Mouse (Mus musculus): ENCODE data around the gene Otop3.

Gene Otop3

DNA sequence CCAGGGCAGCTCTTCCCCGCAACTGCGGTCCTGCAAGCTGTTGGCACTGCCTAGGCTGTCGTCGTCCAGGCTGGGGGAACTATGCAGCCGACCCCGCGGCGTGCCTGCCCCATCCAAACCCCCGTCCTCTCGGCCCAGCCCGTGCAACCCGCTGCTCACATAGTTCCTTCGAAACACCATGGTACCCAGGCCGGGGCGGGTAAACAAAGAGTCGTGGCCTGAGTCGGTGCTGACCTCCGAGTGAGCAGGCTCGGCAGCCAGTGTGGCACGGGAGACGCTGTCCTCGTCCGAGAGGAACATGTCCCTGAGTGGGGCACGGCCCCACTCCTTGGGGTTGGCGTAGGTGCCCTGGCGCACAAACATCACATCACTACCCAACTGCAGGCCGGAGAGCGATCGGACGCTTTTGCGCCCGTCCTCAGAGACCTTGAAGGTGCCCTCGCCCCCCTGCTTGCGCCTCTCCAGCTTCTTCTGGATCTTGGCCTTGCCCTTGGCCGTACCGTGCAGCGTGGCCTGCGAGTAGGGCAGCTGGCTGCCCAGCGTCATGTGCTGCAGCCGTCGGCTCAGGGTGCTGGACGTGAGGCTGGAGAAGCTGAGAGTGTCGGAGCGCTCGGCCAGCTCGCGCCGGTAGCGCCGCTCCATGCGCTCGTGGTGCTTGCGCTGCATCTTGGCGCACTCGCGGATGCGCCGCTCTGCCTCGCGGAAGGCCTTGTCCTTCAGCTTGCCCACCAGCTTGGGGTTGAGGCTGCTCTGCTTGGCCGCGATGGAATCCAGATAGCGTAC lies 16.1 kb upstream of the Otop3 start:
- no peak for DNase-seq (ENCODE audit: low spot score in 2 of 2)

DNA sequence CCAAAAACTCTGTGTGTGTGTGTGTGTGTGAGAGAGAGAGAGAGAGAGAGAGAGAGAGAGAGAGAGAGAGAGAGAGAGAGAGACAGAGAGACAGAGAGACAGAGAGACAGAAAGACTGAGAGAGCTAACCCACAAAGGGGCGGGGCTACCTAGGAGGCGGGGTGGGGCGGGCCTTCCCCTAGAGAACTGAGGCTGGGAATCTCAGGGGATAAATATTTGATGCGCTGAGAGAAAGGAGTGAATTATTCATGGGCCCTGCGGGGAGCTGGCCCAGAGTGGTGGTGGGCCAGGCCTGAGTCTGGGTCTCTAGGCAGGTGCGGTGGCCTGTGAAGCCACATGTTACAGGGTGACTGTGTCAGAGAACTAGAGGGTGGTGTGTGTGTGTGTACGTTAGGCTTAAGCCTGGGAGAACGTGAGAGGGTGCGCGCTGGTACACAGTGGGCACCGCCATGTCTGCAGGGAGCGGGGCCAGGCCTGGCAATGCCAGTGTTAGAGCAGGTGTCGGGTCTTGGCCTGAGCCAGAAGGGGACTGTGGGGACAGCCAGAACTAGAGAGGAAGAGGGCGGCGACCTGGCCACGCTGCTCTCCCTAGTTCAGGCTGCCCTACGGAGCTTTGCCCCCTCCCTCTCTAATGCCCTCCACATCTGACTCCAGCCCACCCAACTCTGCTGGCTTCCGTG lies 14.7 kb upstream of the Otop3 start:
- no peak for DNase-seq (ENCODE audit: low spot score in 2 of 2)

DNA sequence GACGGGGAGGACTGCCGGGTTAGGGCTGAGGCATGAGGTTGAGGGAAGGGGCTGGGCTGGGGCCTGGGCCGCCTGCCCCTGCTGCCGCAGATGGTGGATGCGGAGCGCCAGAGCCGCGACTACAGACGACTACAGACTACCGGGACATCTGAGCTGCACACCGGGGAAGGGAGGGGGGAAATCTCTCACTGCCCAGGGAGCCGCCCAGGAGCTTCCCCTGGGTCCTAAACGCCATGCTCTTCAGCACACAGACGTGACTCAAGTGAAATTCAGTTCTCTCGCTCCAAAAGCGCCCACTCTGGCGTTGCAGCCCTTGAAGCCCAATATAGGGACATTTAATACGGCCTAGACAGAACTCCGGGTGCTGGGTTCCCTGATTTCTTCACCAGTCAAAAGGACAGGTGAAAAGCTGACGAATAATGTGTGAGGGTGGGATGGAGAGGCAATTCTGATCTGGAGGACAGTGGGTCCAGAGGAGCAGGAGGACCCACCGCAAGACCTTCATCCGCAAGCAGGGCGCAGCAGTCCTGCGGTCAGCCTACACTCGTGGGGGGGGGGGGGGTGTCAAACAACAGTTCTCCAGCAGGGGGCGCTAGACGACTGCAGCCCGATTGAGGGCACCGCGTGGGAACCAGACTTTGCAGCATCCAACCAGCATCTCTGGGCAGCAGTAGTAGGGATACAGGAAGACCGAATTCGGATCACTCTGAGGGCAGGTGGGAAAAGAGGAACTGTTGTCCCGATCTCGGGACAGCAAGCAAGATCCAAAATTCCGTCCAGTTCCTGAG lies 12.4 kb upstream of the Otop3 start, which contains the start of gene Ush1g:
TSS of gene Ush1g (minus strand) at position 136 of the 788 bp plus-strand sequence.
- DNase-seq (ENCODE audit: low spot score in 2 of 2), result peak in 1 of 2 experiments; percentile 66

DNA sequence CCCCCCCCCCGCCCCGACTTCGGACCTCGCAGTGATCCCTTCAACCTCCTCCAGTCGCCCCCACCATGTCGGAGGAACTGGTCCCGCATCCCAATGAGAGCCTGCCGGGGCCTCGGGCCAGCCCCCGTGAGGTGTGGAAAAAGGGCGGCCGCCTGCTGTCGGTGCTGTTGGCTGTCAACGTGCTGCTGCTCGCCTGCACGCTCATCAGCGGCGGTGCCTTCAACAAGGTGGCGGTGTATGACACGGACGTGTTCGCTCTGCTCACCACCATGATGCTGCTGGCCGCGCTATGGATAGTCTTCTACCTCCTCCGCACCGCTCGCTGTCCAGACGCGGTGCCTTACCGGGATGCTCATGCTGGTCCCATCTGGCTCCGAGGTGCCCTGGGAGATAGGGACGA lies 11.2 kb upstream of the Otop3 start:
- DNase-seq (ENCODE audit: low spot score in 2 of 2), result no peak

DNA sequence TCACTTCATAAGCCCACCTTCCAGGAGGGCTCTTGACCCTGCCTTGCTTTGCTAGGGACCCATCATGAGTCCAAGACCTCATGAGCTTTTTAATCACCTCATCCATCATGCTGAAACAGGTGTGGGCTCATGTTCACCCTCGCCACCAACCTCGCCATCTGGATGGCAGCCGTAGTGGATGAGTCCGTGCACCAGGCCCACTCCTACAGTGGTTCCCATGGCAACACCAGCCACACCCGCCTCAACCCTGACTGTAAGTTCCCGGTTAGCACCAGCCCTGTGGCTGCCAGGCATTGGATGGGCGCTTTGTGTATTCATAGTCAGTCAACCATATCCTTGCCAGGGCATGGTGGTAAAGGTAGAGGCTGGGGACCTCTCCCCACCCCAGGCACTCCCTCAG lies 7.8 kb upstream of the Otop3 start:
- DNase-seq (ENCODE audit: low spot score in 2 of 2), result no peak

DNA sequence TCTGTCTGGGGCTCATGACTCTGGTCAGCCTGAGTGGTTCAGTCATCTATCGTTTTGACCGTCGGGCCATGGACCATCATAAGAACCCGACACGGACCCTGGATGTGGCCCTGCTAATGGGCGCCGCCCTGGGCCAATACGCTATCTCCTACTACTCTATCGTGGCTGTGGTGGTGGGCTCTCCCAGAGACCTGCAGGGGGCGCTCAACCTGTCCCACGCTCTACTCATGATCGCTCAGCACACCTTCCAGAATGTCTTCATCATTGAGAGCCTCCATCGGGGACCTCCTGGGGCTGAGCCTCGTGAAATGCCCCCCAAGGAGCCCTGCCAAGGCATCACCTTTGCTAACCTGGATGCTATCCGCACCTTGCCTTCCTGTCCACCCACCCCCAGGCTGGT lies 5.2 kb upstream of the Otop3 start:
- peak in 1 of 2 experiments; percentile 50 for DNase-seq (ENCODE audit: low spot score in 2 of 2)

DNA sequence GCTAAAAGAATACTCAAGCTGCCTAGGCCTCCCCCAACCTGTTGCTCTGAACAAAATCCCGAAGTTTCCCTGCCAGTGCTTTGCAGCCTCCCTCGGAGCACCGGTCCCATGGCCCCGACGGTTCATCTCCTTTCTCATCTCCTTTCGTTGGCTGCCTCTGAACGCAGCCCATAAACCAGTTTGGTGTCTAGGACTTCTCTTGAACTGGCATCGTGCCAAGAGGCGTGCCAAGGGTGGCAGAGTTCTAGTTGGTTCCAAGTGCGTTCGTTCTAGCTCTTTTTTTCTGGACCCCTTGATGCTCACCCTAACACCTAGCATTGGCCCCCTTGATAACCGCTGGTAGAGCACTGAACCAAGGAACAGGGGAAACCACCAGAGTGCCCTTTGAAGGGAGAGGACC lies 692 bp downstream of the Otop3 start:
- DNase-seq (ENCODE audit: low spot score in 2 of 2), result no peak

DNA sequence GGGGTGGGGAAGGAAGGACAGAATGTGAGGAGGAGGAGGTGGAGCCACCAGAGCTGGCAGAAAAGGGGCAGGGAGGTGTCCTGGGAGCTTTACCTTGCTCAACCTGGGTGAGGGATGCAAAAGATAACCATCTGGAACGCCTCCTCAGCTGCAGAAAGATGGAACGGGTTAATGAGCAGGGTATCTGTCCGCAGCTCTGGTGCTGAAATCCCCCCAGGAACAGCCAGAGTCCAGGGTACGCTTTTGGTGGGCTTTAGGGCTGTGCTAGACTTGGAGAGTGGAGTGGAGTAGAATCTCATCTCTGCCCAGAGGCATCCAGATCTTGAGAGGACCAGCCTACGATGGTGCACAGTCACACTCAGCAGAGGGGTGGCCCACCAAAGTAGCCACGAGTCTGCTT lies 1.6 kb downstream of the Otop3 start:
- DNase-seq (ENCODE audit: low spot score in 2 of 2), result no peak

DNA sequence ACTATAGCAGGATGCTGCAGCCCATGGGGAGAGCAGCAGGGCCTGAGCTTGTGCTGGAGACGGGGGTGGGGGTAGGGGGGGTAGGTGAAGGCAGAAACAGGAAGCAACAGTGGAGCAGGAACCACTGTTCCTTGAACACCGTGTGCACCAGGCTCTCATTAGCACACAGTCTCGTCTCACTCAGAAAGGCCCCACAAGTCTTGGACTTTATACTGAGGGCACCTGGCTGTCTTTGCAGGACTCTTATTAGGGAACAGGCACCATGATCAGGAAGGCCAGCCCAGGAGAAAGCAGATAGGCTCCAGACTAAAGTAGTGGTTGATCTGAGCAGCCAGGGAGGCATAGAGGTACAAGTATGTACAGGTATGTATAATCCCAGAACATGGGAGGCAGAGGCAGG lies 2.8 kb downstream of the Otop3 start:
- DNase-seq (ENCODE audit: low spot score in 2 of 2), result no peak

DNA sequence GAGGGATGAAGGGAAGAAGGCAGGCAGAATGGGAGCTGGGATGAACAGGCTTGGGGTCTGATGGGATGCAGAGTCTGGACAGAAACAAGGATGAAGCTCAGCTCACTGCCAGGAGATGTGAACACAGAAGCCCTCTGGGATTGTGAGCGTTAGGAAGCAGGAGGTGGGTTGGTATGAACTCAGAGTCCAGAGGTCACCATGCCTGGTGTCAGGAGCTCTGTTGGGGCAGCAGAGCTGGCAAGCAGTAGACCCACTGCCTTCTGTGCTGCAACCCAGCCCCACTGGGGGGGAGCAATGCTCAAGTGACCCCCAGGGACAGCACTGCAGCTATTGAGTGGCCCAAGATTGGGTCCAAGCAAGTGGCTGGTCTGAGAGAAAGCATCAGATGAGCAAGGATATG lies 3.3 kb downstream of the Otop3 start:
- DNase-seq (ENCODE audit: low spot score in 2 of 2), result no peak

DNA sequence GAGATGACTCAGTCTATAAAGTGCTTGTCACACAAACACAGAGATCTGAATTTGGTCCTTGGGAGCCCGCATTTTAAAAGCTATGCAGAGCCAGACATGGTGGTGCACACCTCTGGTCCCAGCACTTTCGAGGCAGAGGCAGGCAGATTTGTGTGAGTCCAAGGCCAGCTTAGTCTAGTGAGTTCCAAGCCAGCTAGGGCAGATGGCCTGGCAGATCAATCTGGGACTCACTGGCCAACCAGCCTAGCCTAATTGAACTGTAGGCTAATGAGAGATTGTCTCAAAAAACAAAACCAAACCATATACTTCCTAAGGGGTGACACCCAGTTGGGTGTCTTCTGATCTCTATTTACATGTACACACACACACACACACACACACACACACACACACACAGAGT lies 6.7 kb downstream of the Otop3 start:
- no peak for DNase-seq (ENCODE audit: low spot score in 2 of 2)

DNA sequence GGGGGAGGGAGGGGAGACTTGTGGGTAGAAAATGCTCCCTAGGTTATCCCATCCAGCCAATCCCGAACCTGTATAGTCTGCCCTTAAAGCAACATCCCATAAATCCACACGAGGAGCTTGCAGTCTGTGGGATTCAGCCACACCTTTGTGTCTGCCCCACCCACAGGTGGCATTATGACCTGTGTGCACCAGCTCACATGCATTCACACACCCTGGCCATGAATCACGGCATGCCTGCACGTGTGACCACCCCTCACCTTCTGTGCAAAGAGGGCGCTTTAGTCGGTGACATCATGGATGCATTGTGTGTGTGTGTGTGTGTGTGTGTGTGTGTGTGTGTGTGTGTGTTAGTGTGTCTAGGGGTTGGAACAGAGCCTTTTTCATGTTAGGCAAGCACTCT lies 7.3 kb downstream of the Otop3 start:
- DNase-seq (ENCODE audit: low spot score in 2 of 2), result no peak

DNA sequence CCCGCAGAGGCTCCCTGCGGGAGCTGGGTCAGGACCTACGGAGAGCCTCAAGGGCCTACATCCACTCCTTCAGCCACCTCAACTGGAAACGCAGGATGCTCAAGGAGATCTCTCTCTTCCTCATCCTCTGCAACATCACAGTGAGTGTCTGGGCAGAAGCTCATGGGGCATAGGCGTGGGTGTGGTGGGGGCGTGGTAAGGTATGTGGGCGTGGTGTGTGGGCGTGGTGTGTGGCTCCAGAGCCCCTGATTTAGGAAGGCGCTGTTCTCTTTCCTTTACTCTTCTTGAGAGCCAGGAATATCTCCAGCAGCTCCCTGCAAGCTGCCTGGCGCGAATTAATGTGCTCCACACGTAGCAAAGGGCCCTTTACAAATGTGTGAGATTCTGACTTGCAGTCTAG lies 10.4 kb downstream of the Otop3 start:
- DNase-seq (ENCODE audit: low spot score in 2 of 2), result no peak

DNA sequence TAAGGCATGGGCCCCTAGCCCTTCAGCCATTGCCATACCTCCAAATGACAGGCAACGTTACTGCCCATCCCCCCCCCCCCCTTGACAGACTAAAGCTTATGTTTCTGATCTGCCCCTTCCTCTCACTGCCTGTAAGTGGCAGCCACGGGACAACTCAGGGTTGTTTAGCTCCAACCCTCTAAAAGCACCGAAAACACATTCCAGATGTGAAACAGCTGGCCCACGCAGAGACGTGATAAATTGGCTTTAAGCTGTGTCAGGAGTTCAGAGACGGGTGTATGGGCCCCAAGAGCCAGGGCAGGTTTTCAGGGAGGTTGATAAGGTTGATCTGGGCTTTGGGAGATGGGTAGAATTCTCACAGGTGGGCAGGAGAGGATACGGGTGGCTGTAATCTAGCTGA lies 11.0 kb downstream of the Otop3 start:
- no peak for DNase-seq (ENCODE audit: low spot score in 2 of 2)

DNA sequence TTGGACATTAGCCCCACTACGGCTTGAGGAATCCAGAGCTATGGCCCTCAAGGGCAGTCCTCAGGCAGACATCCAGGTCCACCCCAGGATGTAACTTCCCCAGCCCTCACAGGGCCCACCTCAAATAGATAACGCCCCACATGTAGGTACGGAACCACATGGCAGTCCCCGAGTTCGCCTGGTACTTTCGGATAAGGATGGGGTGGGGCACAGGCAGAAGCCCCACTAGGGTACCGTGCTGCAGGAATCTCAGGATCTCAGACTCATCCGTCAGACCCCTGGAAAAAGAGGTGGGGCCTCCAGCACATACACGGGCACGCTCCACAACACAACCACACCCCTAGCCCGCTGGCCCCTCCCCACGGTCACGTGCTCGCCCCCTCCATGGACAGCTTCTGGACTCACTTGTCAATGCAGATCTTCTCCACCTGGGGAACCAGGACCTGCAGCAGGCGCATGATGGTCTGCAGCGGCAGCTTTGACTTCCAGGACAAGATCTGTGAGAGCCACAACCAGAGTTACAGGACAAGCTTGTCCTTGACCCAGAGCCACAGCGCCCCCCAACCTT lies 14.2 kb downstream of the Otop3 start:
- no peak for DNase-seq (ENCODE audit: low spot score in 2 of 2)

DNA sequence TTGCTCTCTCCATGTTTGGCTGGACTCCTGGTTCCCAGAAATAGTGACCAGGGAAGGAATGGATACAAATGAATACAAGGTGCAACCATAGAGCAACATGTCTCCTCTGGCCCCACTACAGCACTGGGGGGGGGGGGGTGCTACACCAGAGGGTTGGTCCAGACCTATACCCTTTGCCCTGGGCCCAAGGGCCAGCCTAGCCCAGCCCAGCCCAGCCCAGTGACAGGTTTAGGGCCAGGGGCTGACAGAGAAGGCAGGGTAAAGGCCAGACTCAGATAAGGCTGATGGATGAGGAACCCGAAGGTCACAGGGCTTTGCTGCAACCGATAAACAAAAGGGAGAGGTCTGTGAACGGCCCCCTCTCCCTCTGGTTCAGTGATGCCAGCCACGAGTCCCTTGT lies 15.4 kb downstream of the Otop3 start:
- no peak for DNase-seq (ENCODE audit: low spot score in 2 of 2)

DNA sequence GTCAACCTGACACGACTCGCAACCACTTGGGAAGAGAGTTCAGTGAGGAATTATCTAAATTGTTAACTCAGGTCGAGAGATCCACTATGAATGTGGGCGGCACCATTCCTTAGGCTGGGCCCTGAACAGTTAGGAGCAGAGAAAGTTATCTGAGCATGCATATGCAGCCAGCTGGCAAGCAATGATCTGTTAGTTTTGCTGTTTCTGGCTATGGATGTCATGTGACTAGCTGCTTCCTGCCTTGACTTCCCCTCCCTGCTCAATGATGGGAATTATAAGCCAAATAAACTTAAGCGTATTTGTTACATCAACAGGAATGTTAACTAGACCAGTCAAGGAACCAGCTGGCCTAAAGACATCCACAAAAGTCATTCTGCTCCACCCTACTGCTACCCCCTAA lies 18.8 kb downstream of the Otop3 start:
- no peak for DNase-seq (ENCODE audit: low spot score in 2 of 2)

DNA sequence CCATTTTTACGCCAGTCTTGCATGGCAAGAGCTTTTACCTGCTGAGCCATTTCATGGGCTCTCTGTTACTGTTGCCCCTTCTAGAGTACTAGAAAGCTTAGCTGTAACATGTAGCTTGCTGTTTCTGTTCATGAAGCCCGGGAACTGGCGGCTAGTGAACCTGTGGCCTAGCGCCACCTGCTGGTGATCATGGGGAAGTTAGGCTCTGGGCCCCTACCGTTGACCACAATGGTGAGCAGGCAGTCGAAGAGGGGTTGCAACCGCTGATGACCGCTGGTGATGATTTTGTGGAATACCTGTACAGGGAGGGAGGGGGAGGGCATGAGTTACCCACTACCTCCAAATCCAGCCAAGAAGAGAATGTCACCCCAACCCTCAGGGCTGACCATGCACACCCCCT lies 19.7 kb downstream of the Otop3 start:
- peak in 1 of 2 experiments; percentile 69 for DNase-seq (ENCODE audit: low spot score in 2 of 2)

DNA sequence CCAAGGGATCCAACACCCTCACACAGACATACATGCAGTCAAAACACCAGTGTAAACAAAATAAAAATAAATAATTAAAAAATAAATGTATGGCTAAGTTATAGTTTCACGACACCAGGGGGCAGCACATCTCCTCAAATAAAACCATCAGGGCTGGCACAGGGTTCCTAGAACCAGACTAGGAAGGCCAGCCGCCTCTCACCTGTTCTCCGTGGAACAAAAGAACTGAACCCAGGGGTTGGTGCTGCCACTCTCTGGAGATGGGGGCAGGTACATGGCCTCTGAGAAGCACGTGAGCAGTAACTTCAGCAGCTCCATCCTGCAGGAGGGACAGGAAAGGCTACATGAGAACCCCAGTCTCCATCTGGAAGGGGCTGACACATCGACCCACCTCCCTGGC lies 23.9 kb downstream of the Otop3 start:
- peak; percentile 57 to 81 for DNase-seq (ENCODE audit: low spot score in 2 of 2)

DNA sequence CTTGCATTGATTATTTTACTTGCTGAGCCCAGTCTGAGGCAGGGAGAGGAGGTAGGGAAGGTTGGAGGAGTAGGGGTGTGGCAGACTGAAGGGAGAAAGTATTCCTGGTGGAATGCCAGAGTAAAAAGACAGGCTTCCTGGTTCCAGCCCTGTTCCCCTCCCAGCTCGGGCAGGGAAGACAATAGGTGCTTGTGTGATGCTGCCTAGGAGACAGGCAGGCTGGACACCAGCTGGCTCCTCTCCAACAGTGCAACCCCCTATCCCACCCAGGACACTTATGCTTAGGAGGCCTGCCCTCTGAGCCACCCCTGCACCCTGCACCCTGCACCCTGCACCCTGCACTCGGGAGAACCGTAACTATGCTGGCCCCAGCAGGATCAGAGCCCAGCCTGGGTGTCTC lies 24.8 kb downstream of the Otop3 start:
- DNase-seq (ENCODE audit: low spot score in 2 of 2), result no peak

DNA sequence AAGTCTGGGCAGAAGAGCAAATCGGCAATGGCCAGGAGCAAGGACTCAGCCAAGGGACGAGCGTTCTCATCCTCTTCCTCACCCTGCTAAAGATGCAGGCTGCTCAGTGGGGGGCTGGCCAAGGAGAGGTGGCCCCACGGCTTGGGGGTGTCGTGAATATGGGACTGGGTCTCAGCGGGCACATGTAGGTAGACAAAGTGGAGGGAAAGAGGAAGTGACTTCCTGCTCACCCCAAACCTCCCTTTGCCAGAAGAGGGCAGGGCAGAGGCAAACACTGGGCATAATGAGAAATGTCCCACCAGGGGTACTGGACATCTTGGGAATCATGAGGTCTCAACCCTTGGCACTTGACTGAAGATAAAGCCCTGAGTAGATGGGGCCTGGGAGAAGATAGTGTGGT lies 25.2 kb downstream of the Otop3 start:
- peak; percentile 29 to 54 for DNase-seq (ENCODE audit: low spot score in 2 of 2)

DNA sequence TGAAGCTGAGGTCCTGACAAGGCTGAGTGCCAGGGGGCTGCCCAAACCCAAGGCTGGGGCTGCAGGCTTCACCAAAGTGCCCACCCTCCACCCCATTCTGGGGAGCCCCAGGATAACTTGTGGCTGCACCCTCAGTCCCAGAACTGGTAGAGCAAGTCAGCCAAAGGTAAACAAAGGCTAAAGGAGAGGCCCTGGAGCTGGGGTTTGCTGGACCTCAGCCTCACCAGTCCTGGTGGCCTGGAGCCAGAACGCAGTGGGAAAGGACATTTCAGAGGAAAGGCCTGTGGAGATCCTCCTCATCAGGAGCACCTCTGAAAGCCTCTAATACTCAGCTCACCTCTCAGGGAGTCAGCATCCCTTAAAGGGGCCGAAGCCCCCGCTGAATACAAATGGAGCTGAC lies 29.6 kb downstream of the Otop3 start:
- no peak for DNase-seq (ENCODE audit: low spot score in 2 of 2)

All from thymus, postnatal 10 days (tissue).